Comparison of ENCODE assay signal across 13 mouse cellular contexts in genomic region chr11:68559546-68559945, GRCm38 (mm10). TPM values are rescaled to one million over a fixed set of nuclear protein-coding genes. Genes with fewer than 3 reads are reported as not detected.
A peak's percentile ranks its signal among the peaks of the same experiment; 100 is the strongest.
DNase-seq lines count a peak whose midpoint lies in the region; ATAC-seq and TF ChIP-seq lines count a peak whose summit lies in the region.
"Had no signal": no experiment of that assay in that cellular context is flagged by ENCODE, and none has a peak within 500 bp of the region (broad histone marks: within the 10 kb centered on the region; RNA-seq: fewer than 3 reads in every experiment).

No protein-coding gene starts in this region.

- no peak for TF ChIP-seq POLR2A in brain, embryonic 14.5 days (IDR thresholded peaks at IDR 0.05; ENCODE audit: borderline replicate concordance, extremely low read depth, insufficient read depth, insufficient read length, poor library complexity, severe bottlenecking)

- no peak overlapping the region for H3K27ac ChIP-seq in kidney, postnatal 0 days

- WGBS in kidney, postnatal 0 days, result 61% methylated on average over 1 of the region's 1 CpGs

- H3K4me1 ChIP-seq in kidney, postnatal 0 days (replicated peaks; ENCODE audit: insufficient read depth, low read length), result no peaks in the 10 kb centered on the region

- no peak for DNase-seq in kidney, postnatal 0 days (ENCODE audit: low spot score)
- DNase-seq in kidney, adult 18-20 months, result no peak
- peak; percentile 27 for DNase-seq in thymus, postnatal 0 days (ENCODE audit: low spot score)
- no peak for DNase-seq in thymus, adult 18-20 months
- no peak for DNase-seq in brain, embryonic 14.5 days (ENCODE audit: low read depth)
- DNase-seq: cerebellum, postnatal 25 days; left cerebral cortex, postnatal 4 days had no signal

- no peaks in the 10 kb centered on the region for H3K9me3 ChIP-seq in kidney, postnatal 0 days (replicated peaks; ENCODE audit: low read length)

- no peaks in the 10 kb centered on the region for H3K27me3 ChIP-seq in kidney, postnatal 0 days (ENCODE audit: insufficient read depth, low read length)

- no peak overlapping the region for H3K4me3 ChIP-seq in kidney, postnatal 0 days (replicated peaks; ENCODE audit: low read depth, low read length)
- H3K4me3 ChIP-seq: erythroblast, embryonic 14.5 days had no signal

- no peak overlapping the region for H3K4me2 ChIP-seq in kidney, postnatal 0 days (ENCODE audit: low read length)

- TF ChIP-seq CTCF in kidney, postnatal 0 days (IDR thresholded peaks at IDR 0.05; ENCODE audit: low read depth), result peak; percentile 57
- TF ChIP-seq CTCF in brain, embryonic 14.5 days (IDR thresholded peaks at IDR 0.05; ENCODE audit: borderline replicate concordance, extremely low read depth, insufficient read depth, insufficient read length), result peak; percentile 33; the same call in 1 of the 2 replicates

- no peak overlapping the region for H3K9ac ChIP-seq in kidney, postnatal 0 days (ENCODE audit: low read depth, low read length)

- no peaks in the 10 kb centered on the region for H3K36me3 ChIP-seq in kidney, postnatal 0 days (ENCODE audit: insufficient read depth, low read length)

- no peak for ATAC-seq in kidney, postnatal 0 days (replicated peaks; ENCODE audit: low FRiP score, low read depth)
- ATAC-seq in monocyte, adult 5-6 weeks (replicated peaks; ENCODE audit: insufficient number of reproducible peaks, low FRiP score, low TSS enrichment, poor library complexity, severe bottlenecking), result no peak
- no peak for ATAC-seq in inflammation-experienced regulatory T-cells, adult 6 months

RNA-seq across cellular contexts. Expression of gene Mfsd6l, which starts 3.6 kb away (rescaled TPM):
- polyA plus RNA-seq in kidney, postnatal 0 days (2015; fragmentation: Nextera tagmentation; extraction: Ambion mirVana), result 4.3 and 4.7 TPM in 2 replicates
- polyA plus RNA-seq in thymus, postnatal 0 days (2015; fragmentation: Nextera tagmentation; extraction: Ambion mirVana), result 0.26 and 0.27 TPM in 2 replicates
- 0.06 and 0.10 TPM in 2 replicates for polyA plus RNA-seq in brain, embryonic 14.5 days (2012; rRNA removed)
- total RNA-seq in monocyte, adult 5-6 weeks (2017), result 0.11 to 1.2 TPM (median 0.48 TPM) in 3 replicates
- not detected for polyA plus RNA-seq in inflammation-experienced regulatory T-cells, adult 6 months (2017; shearing (Covaris generic))
- total RNA-seq: granulocyte monocyte progenitor cell, adult 5-6 weeks; hematopoietic stem cell, adult 5-6 weeks had no signal
- polyA plus RNA-seq: erythroblast, embryonic 14.5 days; neural tube, embryonic 11.5 days had no signal

RNA-seq across cellular contexts. Expression of gene Ccdc42, which starts 27.3 kb away (rescaled TPM):
- 2.9 and 3.0 TPM in 2 replicates for polyA plus RNA-seq in kidney, postnatal 0 days (2015; fragmentation: Nextera tagmentation; extraction: Ambion mirVana)
- 0.21 and 0.45 TPM in 2 replicates for polyA plus RNA-seq in thymus, postnatal 0 days (2015; fragmentation: Nextera tagmentation; extraction: Ambion mirVana)
- polyA plus RNA-seq in brain, embryonic 14.5 days (2012; rRNA removed), result 0.21 and 0.37 TPM in 2 replicates
- total RNA-seq in monocyte, adult 5-6 weeks (2017), result 0.96 TPM in 1 of 3 replicates, not detected in the others
- not detected for polyA plus RNA-seq in inflammation-experienced regulatory T-cells, adult 6 months (2017; shearing (Covaris generic))
- total RNA-seq: granulocyte monocyte progenitor cell, adult 5-6 weeks; hematopoietic stem cell, adult 5-6 weeks had no signal
- polyA plus RNA-seq: erythroblast, embryonic 14.5 days had no signal

RNA-seq across cellular contexts. Expression of gene Pik3r6, which starts 56.7 kb away (rescaled TPM):
- polyA plus RNA-seq in kidney, postnatal 0 days (2015; fragmentation: Nextera tagmentation; extraction: Ambion mirVana), result 3.9 and 4.2 TPM in 2 replicates
- 1.3 and 1.6 TPM in 2 replicates for polyA plus RNA-seq in thymus, postnatal 0 days (2015; fragmentation: Nextera tagmentation; extraction: Ambion mirVana)
- polyA plus RNA-seq in brain, embryonic 14.5 days (2012; rRNA removed), result 2.2 and 2.4 TPM in 2 replicates
- total RNA-seq in monocyte, adult 5-6 weeks (2017), result 12.6 to 14.2 TPM (median 13.9 TPM) in 3 replicates
- polyA plus RNA-seq in inflammation-experienced regulatory T-cells, adult 6 months (2017; shearing (Covaris generic)), result not detected
